Mouse (Mus musculus) adrenal gland, adult 8-10 months (tissue): Measurements from ENCODE around the gene Ncl. TPM values are rescaled to one million over a fixed set of nuclear protein-coding genes. Genes with fewer than 3 reads are reported as not detected.

Experiments
- DNase-seq: peaks from one replicate; pipeline ENCODE4 v3.0.0; 2022
- microRNA-seq, 2 experiments: library from miRNA; unstranded; fragments of <30 nt; microRNA quantifications; one replicate each; pipeline ENCODE4 v1.2.0; 2022
- total RNA-seq, 4 experiments: library from RNA; stranded (reverse); gene quantifications; 2 replicates each; pipeline ENCODE4 v1.2.4; 2022

The Ncl gene
- total RNA-seq, 4 experiments from 2014 or later: 181 to 250 (median 204) TPM

GRCm38 (mm10) chr1:86311467-86312005 lies 47.7 kb downstream of the Ncl start:
- no peak for DNase-seq

GRCm38 (mm10) chr1:86310536-86311310 lies 48.5 kb downstream of the Ncl start:
- DNase-seq: no peak

- no peak for DNase-seq
Measured at GRCm38 (mm10) chr1:86309270-86309833, 49.8 kb downstream of the Ncl start.

- no peak for DNase-seq
Measured at GRCm38 (mm10) chr1:86307871-86308641, 51.1 kb downstream of the Ncl start.

GRCm38 (mm10) chr1:86307177-86307762 lies 51.9 kb downstream of the Ncl start:
- DNase-seq: no peak

- DNase-seq: no peak
Measured at GRCm38 (mm10) chr1:86306686-86307085, 52.5 kb downstream of the Ncl start.

- DNase-seq: no peak
Measured at GRCm38 (mm10) chr1:86303873-86304250, 55.3 kb downstream of the Ncl start.

GRCm38 (mm10) chr1:86303063-86303872 lies 55.9 kb downstream of the Ncl start:
- no peak for DNase-seq

- DNase-seq: no peak
Measured at GRCm38 (mm10) chr1:86302532-86302931, 56.7 kb downstream of the Ncl start, which contains the start of gene B3gnt7. TSS of gene B3gnt7 (plus strand) at chr1:86302832.

GRCm38 (mm10) chr1:86301221-86302091 lies 57.7 kb downstream of the Ncl start:
- no peak for DNase-seq

- no peak for DNase-seq
Measured at GRCm38 (mm10) chr1:86300731-86301130, 58.5 kb downstream of the Ncl start.

- DNase-seq: no peak
Measured at GRCm38 (mm10) chr1:86300093-86300492, 59.1 kb downstream of the Ncl start.

Small RNA genes lying within 50 kb of the gene (microRNA-seq; reads per million reads assigned to microRNA genes)
- gene mmu-mir-3535: 51.3 to 84.1 reads per million in 2 experiments

Other genes with a start within 250 kb of the Ncl start
- under 1 TPM in 3 of 4 experiments, not detected in 1; 0.17 to 0.56 (median 0.37) TPM for gene Htr2b, start 247.4 kb downstream of the Ncl start, total RNA-seq
- 1 to 10 TPM in 3 of 4 experiments, not detected in 1; 1.9 to 4.2 (median 2.3) TPM for gene Gm21972, start 225.8 kb downstream of the Ncl start, total RNA-seq
- 10 to 100 TPM; 10.2 to 26.0 (median 13.8) TPM for gene Armc9, start 204.6 kb downstream of the Ncl start, total RNA-seq
- gene B3gnt7, start 56.6 kb downstream of the Ncl start, total RNA-seq: under 1 TPM; 0.20 to 0.68 (median 0.46) TPM
- gene Nmur1, start 66.8 kb upstream of the Ncl start, total RNA-seq: not detected
- gene Tex44, start 66.9 kb upstream of the Ncl start, total RNA-seq: not detected
- gene Ptma, start 167.3 kb upstream of the Ncl start, total RNA-seq: 100 to 1,000 TPM; 448 to 514 (median 510) TPM
- gene Pde6d, start 223.2 kb upstream of the Ncl start, total RNA-seq: 10 to 100 TPM; 36.8 to 47.2 (median 42.3) TPM
- 10 to 100 TPM; 13.1 to 16.3 (median 14.6) TPM for gene Cops7b, start 223.5 kb upstream of the Ncl start, total RNA-seq